Mouse (Mus musculus): ENCODE measurements around the gene Mvb12b. TPM values are rescaled to one million over a fixed set of nuclear protein-coding genes. Genes with fewer than 3 reads are reported as not detected.
"Not testable (repeated sequence)": the region's sequence is repeated elsewhere in the genome, so short reads cannot be mapped to it uniquely, and the experiment has no call there.

Gene Mvb12b
- 10 to 100 TPM; 11.2 to 70.8 (median 52.8) TPM for total RNA-seq (2018; cell fraction: chromatin; rRNA removed)
- total RNA-seq (2018; cell fraction: cytosol; rRNA removed) = 10 to 100 TPM; 11.2 to 24.0 (median 18.6) TPM
- 100 to 1,000 TPM in 1 of 26 experiments, 10 to 100 TPM in 24, 1 to 10 TPM in 1; 9.8 to 112 (median 34.5) TPM for total RNA-seq (2018; cell fraction: nucleus; rRNA removed)
- polyA plus RNA-seq (2018) = 14.6 to 32.7 TPM (median 19.5 TPM) in 3 replicates

- Histone ChIP-seq H3K36me3 (ENCODE audit: inconsistent target) (no peaks in the 10 kb centered on the region), H3K27ac (peak within 1 kb of the TSS; percentile 45), H3K4me3 (ENCODE audit: inconsistent target) (peak within 1 kb of the TSS; percentile 54), H3K79me2 (ENCODE audit: inconsistent target) (peaks cover 44% of the 10 kb centered on the region)
- 2% methylated on average over 56 of the region's 67 CpGs for WGBS (ENCODE audit: missing documents)
Observed at GRCm38 (mm10) chr2:33887328-33888099, at the start of gene Mvb12b. Gene Mvb12b (minus strand): TSS chr2:33887946.

DNA sequence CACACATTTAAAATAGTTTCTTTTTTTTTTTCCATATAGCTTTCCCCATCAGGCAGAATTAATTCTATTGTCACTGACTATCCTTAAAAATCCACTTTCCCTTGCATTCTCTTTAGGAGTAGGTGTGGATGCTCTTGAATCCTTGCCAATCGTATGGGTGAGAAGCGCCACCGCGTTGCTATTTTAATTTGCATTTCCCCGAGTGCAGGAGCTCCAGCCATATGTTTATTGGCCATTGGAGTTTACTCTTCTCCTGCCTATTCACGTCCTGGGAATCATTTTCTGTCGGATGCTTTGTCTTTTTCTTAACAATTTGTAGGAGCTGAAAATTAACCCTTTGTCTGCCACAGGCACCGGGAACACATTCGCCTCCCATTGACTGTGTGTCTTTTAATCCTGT is 48.0 kb upstream of the Mvb12b start:
- WGBS (ENCODE audit: missing documents) = 69% methylated on average over 9 of the region's 9 CpGs
- no peak overlapping the region for H3K4me3 ChIP-seq (ENCODE audit: inconsistent target)
- no peak overlapping the region for H3K27ac ChIP-seq
- no peaks in the 10 kb centered on the region for H3K36me3 ChIP-seq (ENCODE audit: inconsistent target)
- H3K79me2 ChIP-seq (ENCODE audit: inconsistent target) = no peaks in the 10 kb centered on the region

DNA sequence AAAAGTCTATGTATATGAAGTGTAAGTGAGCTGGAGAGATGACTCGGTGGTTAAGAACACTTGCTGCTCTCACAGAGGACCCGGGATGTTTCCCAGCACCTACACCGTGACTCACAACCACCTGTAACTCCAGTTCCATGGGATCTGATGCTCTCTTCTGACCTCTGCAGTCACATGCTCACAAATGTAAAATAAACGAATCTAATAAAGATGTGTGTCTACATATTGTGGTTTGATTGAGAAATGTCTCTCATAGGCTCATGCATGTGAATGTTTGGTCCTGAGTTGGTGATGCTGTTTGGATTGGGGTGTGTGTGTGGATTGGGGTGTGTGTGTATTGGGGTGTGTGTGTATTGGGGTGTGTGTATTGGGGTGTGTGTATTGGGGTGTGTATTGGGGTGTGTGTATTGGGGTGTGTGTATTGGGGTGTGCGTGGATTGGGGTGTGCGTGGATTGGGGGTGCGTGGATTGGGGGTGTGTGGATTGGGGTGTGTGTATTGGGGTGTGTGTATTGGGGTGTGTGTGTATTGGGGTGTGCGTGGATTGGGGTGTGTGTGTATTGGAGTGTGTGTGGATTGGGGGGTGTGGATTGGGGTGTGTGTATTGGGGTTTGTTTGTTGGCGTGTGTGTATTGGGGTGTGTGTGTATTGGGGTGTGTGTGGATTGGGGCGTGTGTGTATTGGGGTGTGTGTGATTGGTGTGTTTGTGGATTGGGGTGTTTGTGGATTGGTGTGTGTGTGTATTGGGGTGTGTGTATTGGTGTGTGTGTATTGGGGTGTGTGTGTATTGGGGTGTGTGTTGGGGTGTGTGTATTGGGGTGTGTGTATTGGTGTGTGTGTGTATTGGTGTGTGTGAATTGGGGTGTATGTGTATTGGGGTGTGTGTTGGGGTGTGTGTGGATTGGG is 46.1 kb upstream of the Mvb12b start:
- H3K36me3 ChIP-seq (ENCODE audit: inconsistent target) = no peaks in the 10 kb centered on the region
- no peaks in the 10 kb centered on the region for H3K79me2 ChIP-seq (ENCODE audit: inconsistent target)
- no peak overlapping the region for H3K4me3 ChIP-seq (ENCODE audit: inconsistent target)
- WGBS (ENCODE audit: missing documents) = 70% methylated on average over 9 of the region's 10 CpGs
- no peak overlapping the region for H3K27ac ChIP-seq

DNA sequence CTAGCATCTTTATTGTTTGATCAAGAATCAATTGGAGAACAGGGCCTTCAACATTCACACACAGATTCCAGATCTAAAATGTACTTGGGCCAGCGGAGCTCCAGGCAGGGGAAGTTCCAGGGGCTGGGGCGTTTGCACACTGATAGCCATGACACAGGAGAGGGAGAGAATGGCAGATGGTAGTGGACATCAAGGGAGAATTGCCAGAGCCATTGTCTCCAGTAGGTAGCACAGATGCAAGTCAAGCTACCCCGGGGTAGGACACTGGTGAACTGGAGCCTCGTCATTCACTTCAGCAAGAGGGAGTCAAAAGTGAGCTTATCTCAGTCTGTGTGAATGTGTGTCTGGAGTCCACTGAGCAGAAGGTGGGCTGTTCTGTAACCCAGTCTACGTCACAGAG is 43.4 kb upstream of the Mvb12b start:
- H3K27ac ChIP-seq = no peak overlapping the region
- 89% methylated on average over 5 of the region's 5 CpGs for WGBS (ENCODE audit: missing documents)
- H3K36me3 ChIP-seq (ENCODE audit: inconsistent target) = no peaks in the 10 kb centered on the region
- no peaks in the 10 kb centered on the region for H3K79me2 ChIP-seq (ENCODE audit: inconsistent target)
- no peak overlapping the region for H3K4me3 ChIP-seq (ENCODE audit: inconsistent target)

DNA sequence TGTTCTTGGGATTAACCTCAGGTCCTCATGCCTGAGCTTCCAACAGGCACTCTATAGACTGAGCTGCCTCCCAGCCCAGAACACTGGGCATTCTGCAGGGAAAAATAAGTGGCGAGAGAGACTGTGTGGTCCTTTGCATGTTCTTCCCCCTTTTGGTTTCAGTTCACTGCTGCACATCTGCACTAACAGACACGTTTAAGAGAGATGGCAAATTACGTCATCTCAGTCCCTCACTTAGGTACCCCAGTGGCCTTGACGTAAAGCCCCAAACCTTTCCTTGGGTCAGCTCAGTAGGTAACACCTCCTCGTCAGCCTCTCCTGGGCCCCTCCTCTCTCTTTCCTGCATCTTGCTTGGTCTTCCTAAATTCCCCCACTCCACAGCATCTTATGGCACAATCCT is 37.5 kb upstream of the Mvb12b start:
- no peaks in the 10 kb centered on the region for H3K79me2 ChIP-seq (ENCODE audit: inconsistent target)
- no peaks in the 10 kb centered on the region for H3K36me3 ChIP-seq (ENCODE audit: inconsistent target)
- H3K4me3 ChIP-seq (ENCODE audit: inconsistent target) = no peak overlapping the region
- 20% methylated on average over 5 of the region's 5 CpGs for WGBS (ENCODE audit: missing documents)
- H3K27ac ChIP-seq = no peak overlapping the region

- Histone ChIP-seq H3K79me2 (ENCODE audit: inconsistent target) (no peaks in the 10 kb centered on the region), H3K4me3 (ENCODE audit: inconsistent target) (no peak overlapping the region), H3K36me3 (ENCODE audit: inconsistent target) (no peaks in the 10 kb centered on the region), H3K27ac (no peak overlapping the region)
- 68% methylated on average over 5 of the region's 5 CpGs for WGBS (ENCODE audit: missing documents)
Observed at GRCm38 (mm10) chr2:33923482-33923881, 35.7 kb upstream of the Mvb12b start.

DNA sequence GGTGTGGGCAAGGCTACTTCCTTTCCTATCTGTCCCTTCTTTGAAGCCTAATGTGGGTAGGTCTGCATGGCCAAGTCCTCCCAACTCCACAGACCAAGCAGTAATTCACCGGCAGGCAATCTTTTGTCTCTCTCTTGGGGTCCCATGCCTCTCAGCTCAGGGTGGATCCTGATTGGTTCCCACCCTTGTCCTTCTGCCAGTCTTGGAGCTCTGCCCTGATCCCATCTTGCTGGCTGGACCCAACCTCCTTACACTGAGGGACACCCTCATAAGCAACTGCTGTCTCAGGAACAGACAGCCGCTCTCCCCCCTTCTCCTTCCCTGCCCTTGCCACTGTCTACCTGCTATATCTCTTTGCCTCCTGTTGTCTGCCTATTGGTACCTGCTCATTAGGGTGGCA is 34.7 kb upstream of the Mvb12b start:
- Histone ChIP-seq H3K27ac (no peak overlapping the region), H3K4me3 (ENCODE audit: inconsistent target) (no peak overlapping the region), H3K36me3 (ENCODE audit: inconsistent target) (no peaks in the 10 kb centered on the region), H3K79me2 (ENCODE audit: inconsistent target) (no peaks in the 10 kb centered on the region)
- WGBS (ENCODE audit: missing documents) = 91% methylated on average over 2 of the region's 2 CpGs

DNA sequence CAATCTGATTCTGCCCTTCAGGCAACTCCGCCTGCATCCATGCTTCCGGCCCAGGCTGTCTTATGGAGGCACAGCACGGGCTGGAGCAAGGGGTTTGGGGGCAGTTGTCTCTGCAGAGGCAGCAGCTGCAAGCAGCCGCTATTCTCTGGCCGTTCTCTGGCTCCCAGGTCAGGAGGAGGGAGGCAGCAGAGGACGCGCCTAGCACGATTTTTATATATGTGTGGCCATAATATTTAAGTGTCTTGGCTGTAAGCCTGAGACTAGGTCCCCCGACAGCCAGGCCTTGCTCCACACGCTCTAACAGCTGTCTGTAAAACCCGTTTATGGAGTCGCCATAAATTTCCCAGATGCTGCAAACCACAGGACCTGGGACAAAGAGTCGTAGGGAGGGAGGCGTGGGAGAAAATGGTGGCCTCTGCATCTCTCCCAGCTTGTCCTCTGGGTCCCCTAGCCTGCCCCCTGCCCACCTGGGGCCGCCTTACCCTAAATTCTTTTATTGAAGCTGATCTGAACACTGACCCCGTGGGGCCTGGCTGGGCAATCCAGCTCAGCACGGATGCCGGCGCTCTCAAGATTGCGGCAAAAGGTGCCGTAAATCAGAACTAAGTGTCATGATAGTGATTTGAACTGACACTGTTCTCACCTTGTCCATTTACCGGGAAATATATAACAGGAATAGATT is 32.3 kb upstream of the Mvb12b start:
- H3K4me3 ChIP-seq (ENCODE audit: inconsistent target) = no peak overlapping the region
- no peaks in the 10 kb centered on the region for H3K79me2 ChIP-seq (ENCODE audit: inconsistent target)
- H3K27ac ChIP-seq = no peak overlapping the region
- 84% methylated on average over 22 of the region's 22 CpGs for WGBS (ENCODE audit: missing documents)
- H3K36me3 ChIP-seq (ENCODE audit: inconsistent target) = no peaks in the 10 kb centered on the region

GRCm38 (mm10) chr2:33918824-33919223 is 31.1 kb upstream of the Mvb12b start:
- Histone ChIP-seq H3K36me3 (ENCODE audit: inconsistent target) (no peaks in the 10 kb centered on the region), H3K27ac (peak overlapping the region; percentile 46), H3K4me3 (ENCODE audit: inconsistent target) (no peak overlapping the region), H3K79me2 (ENCODE audit: inconsistent target) (no peaks in the 10 kb centered on the region)
- whole genome bisulfite sequencing (ENCODE audit: missing documents) = 19% methylated on average over 3 of the region's 3 CpGs

DNA sequence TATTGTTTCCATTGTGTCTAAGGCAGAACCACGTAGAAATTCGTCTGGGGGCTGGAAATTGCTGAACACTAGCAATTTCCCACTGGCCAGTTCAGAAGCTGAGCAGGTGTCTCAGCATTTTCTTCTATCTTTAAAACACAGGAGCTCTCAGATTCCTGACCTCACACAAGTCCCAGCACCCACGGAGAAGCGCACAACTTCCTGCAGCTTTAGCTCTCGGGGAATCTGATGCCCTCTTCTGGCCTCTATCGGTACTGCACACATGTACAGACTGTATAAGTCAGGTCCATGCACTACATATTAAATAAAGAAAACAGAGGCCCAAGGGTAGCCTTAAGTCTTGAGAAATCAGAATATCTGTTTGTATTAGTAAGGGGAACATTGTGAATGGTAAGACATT is 30.6 kb upstream of the Mvb12b start:
- H3K27ac ChIP-seq = peak overlapping the region; percentile 46
- 72% methylated on average over 6 of the region's 6 CpGs for WGBS (ENCODE audit: missing documents)
- H3K36me3 ChIP-seq (ENCODE audit: inconsistent target) = no peaks in the 10 kb centered on the region
- H3K79me2 ChIP-seq (ENCODE audit: inconsistent target) = no peaks in the 10 kb centered on the region
- no peak overlapping the region for H3K4me3 ChIP-seq (ENCODE audit: inconsistent target)

DNA sequence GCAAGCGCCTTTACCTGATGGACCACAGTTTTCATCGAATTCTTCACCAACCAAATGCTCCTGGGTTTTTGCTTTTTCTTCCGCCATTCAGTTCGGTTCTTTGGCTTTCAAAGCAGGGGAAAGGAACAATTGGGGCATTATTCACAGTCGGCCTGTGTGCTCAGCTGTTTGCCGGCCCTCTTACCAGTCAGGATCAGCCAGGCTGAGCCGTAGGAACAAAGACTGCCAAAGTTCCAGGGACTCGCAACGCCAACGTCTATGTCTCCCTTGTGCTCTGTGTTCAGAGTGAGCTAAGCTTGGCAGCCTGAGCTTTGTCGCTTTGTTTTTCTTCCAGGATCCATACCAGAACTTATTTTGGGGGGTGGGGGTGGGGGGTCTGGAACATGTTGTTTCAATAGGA is 28.9 kb upstream of the Mvb12b start:
- H3K36me3 ChIP-seq (ENCODE audit: inconsistent target) = no peaks in the 10 kb centered on the region

DNA sequence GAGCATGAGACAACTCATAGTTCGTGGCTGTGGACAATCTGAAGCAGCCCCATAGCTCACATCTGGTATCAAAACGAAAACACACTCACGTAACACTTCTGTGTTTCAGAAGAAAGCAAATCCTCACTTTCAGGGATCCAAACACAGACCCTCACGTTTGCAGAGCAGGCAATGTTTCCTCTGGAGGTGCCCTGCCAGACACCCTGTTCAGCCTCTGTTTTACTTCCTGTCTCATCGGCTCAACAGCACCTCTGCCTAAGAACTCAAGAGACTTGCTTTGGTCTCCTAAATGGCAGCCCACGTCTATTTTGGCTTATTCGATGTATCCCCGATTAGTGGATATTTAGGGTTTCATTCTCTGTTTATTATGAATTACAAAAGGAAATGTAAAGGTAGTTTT is 27.3 kb upstream of the Mvb12b start:
- Histone ChIP-seq H3K4me3 (ENCODE audit: inconsistent target) (no peak overlapping the region), H3K27ac (no peak overlapping the region), H3K79me2 (ENCODE audit: inconsistent target) (no peaks in the 10 kb centered on the region), H3K36me3 (ENCODE audit: inconsistent target) (no peaks in the 10 kb centered on the region)
- WGBS (ENCODE audit: missing documents) = 67% methylated on average over 8 of the region's 8 CpGs

More for the DNA sequence above, 28.9 kb upstream of the Mvb12b start:
- 97% methylated on average over 9 of the region's 11 CpGs for WGBS (ENCODE audit: missing documents)
- H3K79me2 ChIP-seq (ENCODE audit: inconsistent target) = no peaks in the 10 kb centered on the region
- H3K4me3 ChIP-seq (ENCODE audit: inconsistent target) = no peak overlapping the region
- no peak overlapping the region for H3K27ac ChIP-seq

GRCm38 (mm10) chr2:33914334-33914733 is 26.6 kb upstream of the Mvb12b start:
- Histone ChIP-seq H3K36me3 (ENCODE audit: inconsistent target) (no peaks in the 10 kb centered on the region), H3K79me2 (ENCODE audit: inconsistent target) (no peaks in the 10 kb centered on the region), H3K27ac (no peak overlapping the region), H3K4me3 (ENCODE audit: inconsistent target) (no peak overlapping the region)
- 35% methylated on average over 3 of the region's 3 CpGs for WGBS (ENCODE audit: missing documents)

DNA sequence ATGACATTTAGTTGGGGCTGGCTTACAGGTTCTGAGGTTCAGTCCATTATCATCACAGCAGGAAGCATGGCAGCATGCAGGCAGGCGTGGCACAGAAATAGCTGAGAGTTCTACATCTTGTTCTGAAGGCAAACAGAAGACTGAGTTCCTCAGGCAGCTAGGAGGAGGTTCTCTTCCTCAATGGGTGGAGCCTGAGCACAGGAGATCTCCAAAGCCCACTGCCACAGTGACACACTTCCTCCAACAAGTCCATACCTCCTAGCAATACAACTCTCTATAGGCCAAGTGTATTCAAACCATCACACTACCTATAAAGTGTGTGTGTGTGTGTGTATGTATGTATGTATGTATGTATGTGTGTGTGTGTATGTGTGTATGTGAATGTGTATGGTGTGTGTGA is 25.9 kb upstream of the Mvb12b start:
- 50% methylated on average over 1 of the region's 1 CpGs for whole genome bisulfite sequencing (ENCODE audit: missing documents)
- not testable (repeated sequence) for H3K4me3 ChIP-seq (ENCODE audit: inconsistent target); H3K79me2 ChIP-seq (ENCODE audit: inconsistent target); H3K36me3 ChIP-seq (ENCODE audit: inconsistent target); H3K27ac ChIP-seq
